Mouse (Mus musculus) heart, postnatal 10 days (tissue): ENCODE data around the gene Olig3. TPM values are rescaled to one million over a fixed set of nuclear protein-coding genes. Genes with fewer than 3 reads are reported as not detected.
"Not testable (repeated sequence)": the region's sequence is repeated elsewhere in the genome, so short reads cannot be mapped to it uniquely, and the experiment has no call there.

ENCODE experiments used
- DNase-seq, 2 experiments: peaks; one replicate each; pipeline ENCODE4 v3.0.0; 2021
- intact Hi-C: fragments of 180-260 bp; cut with DNase I; formaldehyde crosslinking; loops from one replicate; pipeline ENCODE4 v1.15.1; 2025
- total RNA-seq, 2 experiments: library from RNA; stranded (reverse); gene quantifications; 2 replicates each; pipeline ENCODE4 v1.2.3; 2021

Gene Olig3
- total RNA-seq, 2 experiments from 2014 or later = not detected

GRCm38 (mm10) chr10:19360446-19361300, 4.3 kb downstream of the Olig3 start:
- intact Hi-C loops = no loop called here
- DNase-seq = no peak

- no peak for DNase-seq
- intact Hi-C loops = no loop called here
Measured at GRCm38 (mm10) chr10:19361539-19362293, 5.4 kb downstream of the Olig3 start.

- intact Hi-C loops = no loop called here
- DNase-seq = no peak
Measured at GRCm38 (mm10) chr10:19362294-19362590, 5.9 kb downstream of the Olig3 start.

- intact Hi-C loops = no loop called here
- DNase-seq = no peak
Measured at GRCm38 (mm10) chr10:19362861-19363260, 6.5 kb downstream of the Olig3 start.

GRCm38 (mm10) chr10:19363365-19363764, 7.0 kb downstream of the Olig3 start:
- intact Hi-C loops = no loop called here
- no peak for DNase-seq

- DNase-seq = no peak
- intact Hi-C loops = no loop called here
Measured at GRCm38 (mm10) chr10:19369143-19369542, 12.8 kb downstream of the Olig3 start.

- intact Hi-C loops = no loop called here
- DNase-seq = no peak
Measured at GRCm38 (mm10) chr10:19370146-19370545, 13.8 kb downstream of the Olig3 start.

- intact Hi-C loops = no loop called here
- DNase-seq = no peak
Measured at GRCm38 (mm10) chr10:19372263-19372662, 15.9 kb downstream of the Olig3 start.

GRCm38 (mm10) chr10:19373797-19374196, 17.5 kb downstream of the Olig3 start:
- intact Hi-C loops = no loop called here

GRCm38 (mm10) chr10:19374311-19374710, 18.0 kb downstream of the Olig3 start:
- no peak for DNase-seq
- intact Hi-C loops = no loop called here

More at GRCm38 (mm10) chr10:19373797-19374196, 17.5 kb downstream of the Olig3 start:
- no peak for DNase-seq

- intact Hi-C loops = no loop called here
- no peak for DNase-seq
Measured at GRCm38 (mm10) chr10:19375838-19376237, 19.5 kb downstream of the Olig3 start.

- intact Hi-C loops, DNase-seq: not testable (repeated sequence)
Measured at GRCm38 (mm10) chr10:19380971-19381370, 24.6 kb downstream of the Olig3 start.

- intact Hi-C loops = no loop called here
- DNase-seq = no peak
Measured at GRCm38 (mm10) chr10:19384176-19384575, 27.8 kb downstream of the Olig3 start.

GRCm38 (mm10) chr10:19391819-19392218, 35.5 kb downstream of the Olig3 start:
- intact Hi-C loops = no loop called here
- DNase-seq = no peak

- DNase-seq = no peak
- intact Hi-C loops = no loop called here
Measured at GRCm38 (mm10) chr10:19396485-19397137, 40.3 kb downstream of the Olig3 start.

- intact Hi-C loops = no loop called here
- DNase-seq = no peak
Measured at GRCm38 (mm10) chr10:19397396-19397795, 41.1 kb downstream of the Olig3 start.

GRCm38 (mm10) chr10:19401136-19401535, 44.8 kb downstream of the Olig3 start:
- intact Hi-C loops = no loop called here
- DNase-seq = no peak

GRCm38 (mm10) chr10:19404401-19404800, 48.1 kb downstream of the Olig3 start:
- intact Hi-C loops = no loop called here

GRCm38 (mm10) chr10:19405959-19406358, 49.6 kb downstream of the Olig3 start:
- intact Hi-C loops = no loop called here
- DNase-seq = no peak

More at GRCm38 (mm10) chr10:19404401-19404800, 48.1 kb downstream of the Olig3 start:
- no peak for DNase-seq

GRCm38 (mm10) chr10:19407168-19407567, 50.8 kb downstream of the Olig3 start:
- intact Hi-C loops = no loop called here
- DNase-seq = no peak
